Mouse (Mus musculus) intestine, embryonic 14.5 days (tissue): ENCODE results near the gene Vmn1r43. TPM values are rescaled to one million over a fixed set of nuclear protein-coding genes. Genes with fewer than 3 reads are reported as not detected.
"Not testable (repeated sequence)": the region's sequence is repeated elsewhere in the genome, so short reads cannot be mapped to it uniquely, and the experiment has no call there.

ENCODE experiments used
- ATAC-seq: fragments of 200-750 bp; cut with Nextera tagmentation; replicated peaks from 2 replicates; pipeline ENCODE4 v1.8.0; 2017; ENCODE audit warnings: low read depth, moderate number of reproducible peaks, moderate TSS enrichment, moderate library complexity; ENCODE audit not compliant: low FRiP score, low TSS enrichment
- DNase-seq: peaks from one replicate; pipeline ENCODE4 v3.0.0-alpha.2; 2018; ENCODE audit warnings: low spot score
- H3K27ac ChIP-seq: fragments of 300-500 bp; sonication (generic); 2 replicates; pipeline ENCODE4 v1.5.1; 2014; ENCODE audit warnings: low read depth, mild to moderate bottlenecking, control low read depth
- H3K27me3 ChIP-seq: fragments of 300-500 bp; sonication (generic); replicated peaks from 2 replicates; pipeline ENCODE4 v1.6.1; 2014; ENCODE audit warnings: low read length, control low read depth; ENCODE audit not compliant: control insufficient read depth, insufficient read depth
- H3K36me3 ChIP-seq: fragments of 300-500 bp; sonication (generic); 2 replicates; pipeline ENCODE4 v1.6.1; 2014; ENCODE audit warnings: low read length, control low read depth; ENCODE audit not compliant: control insufficient read depth, insufficient read depth
- H3K4me1 ChIP-seq: fragments of 300-500 bp; sonication (generic); replicated peaks from 2 replicates; pipeline ENCODE4 v1.6.1; 2014; ENCODE audit warnings: low read length, control low read depth, mixed read lengths; ENCODE audit not compliant: control insufficient read depth, insufficient read depth
- H3K4me2 ChIP-seq: fragments of 300-500 bp; sonication (generic); 2 replicates; pipeline ENCODE4 v1.6.1; 2014; ENCODE audit warnings: low read length
- H3K4me3 ChIP-seq: fragments of 300-500 bp; sonication (generic); 2 replicates; pipeline ENCODE4 v1.5.1; 2014; ENCODE audit warnings: low read depth, low read length, control low read depth, mixed read lengths
- H3K9ac ChIP-seq: fragments of 300-500 bp; sonication (generic); 2 replicates; pipeline ENCODE4 v1.6.1; 2014; ENCODE audit warnings: mild to moderate bottlenecking, low read length
- H3K9me3 ChIP-seq: fragments of 300-500 bp; sonication (generic); 2 replicates; pipeline ENCODE4 v1.6.1; 2016; ENCODE audit warnings: low read length, control low read depth; ENCODE audit not compliant: control insufficient read depth
- WGBS: fragments of 180-500 bp; shearing (Covaris S2); extraction: QIAGEN DNeasy Blood & Tissue Kit; methylation state at CpG from one replicate; pipeline ENCODE4 v1.1.7; 2014; 5-methylcytosine and 5-hydroxymethylcytosine counted together
- polyA plus RNA-seq: library from polyadenylated mRNA; unstranded; fragments of >200 nt; fragmentation: Nextera tagmentation; extraction: Ambion mirVana; gene quantifications from 2 replicates; pipeline ENCODE4 v1.2.1, GENCODE M21; 2014

Vmn1r43 gene
- not detected in 2 replicates for polyA plus RNA-seq

- H3K4me3 ChIP-seq, H3K27me3 ChIP-seq, H3K4me2 ChIP-seq, H3K36me3 ChIP-seq, ATAC-seq, H3K9ac ChIP-seq, DNase-seq, H3K9me3 ChIP-seq, H3K27ac ChIP-seq, H3K4me1 ChIP-seq: not testable (repeated sequence)
- WGBS, result 83% methylated on average over 3 of the region's 3 CpGs
Measured at GRCm38 (mm10) chr6:89876313-89876712, at the start of gene Vmn1r43, which contains the start of gene Vmn1r42. Gene Vmn1r43, minus strand, starts transcription at chr6:89876413. Gene Vmn1r42, minus strand, starts transcription at chr6:89876413.

GRCm38 (mm10) chr6:89883812-89884211 is 7.6 kb upstream of the Vmn1r43 start:
- DNase-seq (no peak), ATAC-seq (no peak)
- H3K4me2 ChIP-seq, result no peak overlapping the region
- H3K9me3 ChIP-seq, result no peaks in the 10 kb centered on the region
- H3K4me3 ChIP-seq, result no peak overlapping the region
- no peak overlapping the region for H3K9ac ChIP-seq
- 63% methylated on average over 2 of the region's 2 CpGs for WGBS
- no peaks in the 10 kb centered on the region for H3K27me3 ChIP-seq
- H3K27ac ChIP-seq, result no peak overlapping the region
- H3K36me3 ChIP-seq, result no peaks in the 10 kb centered on the region
- no peaks in the 10 kb centered on the region for H3K4me1 ChIP-seq

- no peak for ATAC-seq
- H3K27ac ChIP-seq, result no peak within 1 kb of the TSS
- 70% methylated on average over 1 of the region's 1 CpGs for WGBS
Measured at GRCm38 (mm10) chr6:89883360-89883759, 7.1 kb upstream of the Vmn1r43 start, which contains the start of gene Vmn1r44. Gene Vmn1r44, plus strand, starts transcription at chr6:89883660.

GRCm38 (mm10) chr6:89880867-89881266 is 4.7 kb upstream of the Vmn1r43 start:
- ATAC-seq, result no peak

More at GRCm38 (mm10) chr6:89883360-89883759, 7.1 kb upstream of the Vmn1r43 start, which contains the start of gene Vmn1r44:
- H3K9ac ChIP-seq, result no peak within 1 kb of the TSS
- DNase-seq, result no peak
- H3K4me2 ChIP-seq, result no peak within 1 kb of the TSS
- no peak within 1 kb of the TSS for H3K4me3 ChIP-seq
- no peaks in the 10 kb centered on the region for H3K36me3 ChIP-seq
- no peaks in the 10 kb centered on the region for H3K9me3 ChIP-seq
- no peaks in the 10 kb centered on the region for H3K27me3 ChIP-seq
- no peaks in the 10 kb centered on the region for H3K4me1 ChIP-seq

GRCm38 (mm10) chr6:89876963-89877362 is 750 bp upstream of the Vmn1r43 start:
- DNase-seq, result no peak
- Histone ChIP-seq H3K4me1 (no peaks in the 10 kb centered on the region), H3K27me3 (no peaks in the 10 kb centered on the region), H3K36me3 (no peaks in the 10 kb centered on the region), H3K9ac (no peak overlapping the region), H3K9me3 (no peaks in the 10 kb centered on the region), H3K27ac (no peak overlapping the region), H3K4me2 (no peak overlapping the region), H3K4me3 (no peak overlapping the region)
- WGBS, result 77% methylated on average over 2 of the region's 2 CpGs
- no peak for ATAC-seq

More at GRCm38 (mm10) chr6:89880867-89881266, 4.7 kb upstream of the Vmn1r43 start:
- Histone ChIP-seq H3K4me3 (no peak overlapping the region), H3K27ac (no peak overlapping the region), H3K4me2 (no peak overlapping the region), H3K27me3 (no peaks in the 10 kb centered on the region), H3K36me3 (no peaks in the 10 kb centered on the region), H3K9me3 (no peaks in the 10 kb centered on the region), H3K9ac (no peak overlapping the region), H3K4me1 (no peaks in the 10 kb centered on the region)
- no peak for DNase-seq

- 86% methylated on average over 2 of the region's 2 CpGs for WGBS
- H3K4me2 ChIP-seq, result no peak overlapping the region
- no peak overlapping the region for H3K27ac ChIP-seq
- H3K36me3 ChIP-seq, result no peaks in the 10 kb centered on the region
- no peaks in the 10 kb centered on the region for H3K27me3 ChIP-seq
- ATAC-seq (no peak), DNase-seq (no peak)
- no peak overlapping the region for H3K4me3 ChIP-seq
- H3K4me1 ChIP-seq, result no peaks in the 10 kb centered on the region
- no peaks in the 10 kb centered on the region for H3K9me3 ChIP-seq
- H3K9ac ChIP-seq, result no peak overlapping the region
Measured at GRCm38 (mm10) chr6:89867976-89868375, 8.2 kb downstream of the Vmn1r43 start.

GRCm38 (mm10) chr6:89867276-89867675 is 8.9 kb downstream of the Vmn1r43 start:
- ATAC-seq (no peak), DNase-seq (no peak)
- Histone ChIP-seq H3K36me3 (no peaks in the 10 kb centered on the region), H3K4me3 (no peak overlapping the region), H3K27ac (no peak overlapping the region), H3K4me1 (no peaks in the 10 kb centered on the region), H3K9me3 (peaks cover 4% of the 10 kb centered on the region; the same call in 1 of the 2 replicates), H3K9ac (no peak overlapping the region), H3K27me3 (no peaks in the 10 kb centered on the region), H3K4me2 (no peak overlapping the region)
- WGBS, result 85% methylated on average over 2 of the region's 2 CpGs

- no peak for ATAC-seq
- H3K9ac ChIP-seq, result no peak overlapping the region
- no peak for DNase-seq
- peaks cover 4% of the 10 kb centered on the region; the same call in 1 of the 2 replicates for H3K9me3 ChIP-seq
- no peak overlapping the region for H3K4me2 ChIP-seq
- H3K4me3 ChIP-seq, result no peak overlapping the region
- H3K27ac ChIP-seq, result no peak overlapping the region
- H3K4me1 ChIP-seq, result no peaks in the 10 kb centered on the region
- 72% methylated on average over 4 of the region's 4 CpGs for WGBS
- no peaks in the 10 kb centered on the region for H3K27me3 ChIP-seq
- no peaks in the 10 kb centered on the region for H3K36me3 ChIP-seq
Measured at GRCm38 (mm10) chr6:89863792-89864191, 12.4 kb downstream of the Vmn1r43 start.

GRCm38 (mm10) chr6:89859839-89860238 is 16.4 kb downstream of the Vmn1r43 start:
- no peaks in the 10 kb centered on the region for H3K36me3 ChIP-seq
- 80% methylated on average over 2 of the region's 2 CpGs for WGBS
- H3K4me1 ChIP-seq, result no peaks in the 10 kb centered on the region
- no peaks in the 10 kb centered on the region for H3K27me3 ChIP-seq
- H3K4me2 ChIP-seq, result no peak overlapping the region
- H3K9ac ChIP-seq, result no peak overlapping the region
- no peak overlapping the region for H3K4me3 ChIP-seq
- ATAC-seq (no peak), DNase-seq (no peak)
- peaks cover 4% of the 10 kb centered on the region; the same call in 1 of the 2 replicates for H3K9me3 ChIP-seq
- H3K27ac ChIP-seq, result no peak overlapping the region
